Mouse (Mus musculus): ENCODE measurements around the gene Mical2. TPM values are rescaled to one million over a fixed set of nuclear protein-coding genes. Genes with fewer than 3 reads are reported as not detected.

The Mical2 gene
- polyA plus RNA-seq, 1 experiment, result 8.5 TPM

GRCm38 (mm10) chr7:112192778-112193177 is 32.9 kb upstream of the Mical2 start:
- TF ChIP-seq CTCF (IDR thresholded peaks at IDR 0.05; ENCODE audit: low read depth, low read length), result no peak
- TF ChIP-seq POLR2A (IDR thresholded peaks at IDR 0.05; ENCODE audit: borderline replicate concordance, low read depth, low read length), result no peak
- H3K4me1 ChIP-seq (ENCODE audit: control insufficient read depth, insufficient read depth, low read length), result peaks cover 3% of the 10 kb centered on the region
- no peak overlapping the region for H3K4me3 ChIP-seq (ENCODE audit: insufficient read depth, low read length)
- H3K27ac ChIP-seq (ENCODE audit: insufficient read depth, low read depth, low read length), result no peak overlapping the region

GRCm38 (mm10) chr7:112194286-112194685 is 31.4 kb upstream of the Mical2 start:
- TF ChIP-seq CTCF (IDR thresholded peaks at IDR 0.05; ENCODE audit: low read depth, low read length), result no peak
- no peak for TF ChIP-seq POLR2A (IDR thresholded peaks at IDR 0.05; ENCODE audit: borderline replicate concordance, low read depth, low read length)
- no peak overlapping the region for H3K4me3 ChIP-seq (ENCODE audit: insufficient read depth, low read length)

GRCm38 (mm10) chr7:112197461-112197860 is 28.2 kb upstream of the Mical2 start:
- TF ChIP-seq POLR2A (IDR thresholded peaks at IDR 0.05; ENCODE audit: borderline replicate concordance, low read depth, low read length), result no peak
- no peak for TF ChIP-seq CTCF (IDR thresholded peaks at IDR 0.05; ENCODE audit: low read depth, low read length)
- Histone ChIP-seq H3K4me3 (ENCODE audit: insufficient read depth, low read length) (no peak overlapping the region), H3K27ac (ENCODE audit: insufficient read depth, low read depth, low read length) (no peak overlapping the region), H3K4me1 (ENCODE audit: control insufficient read depth, insufficient read depth, low read length) (peaks cover 5% of the 10 kb centered on the region)

More at GRCm38 (mm10) chr7:112194286-112194685, 31.4 kb upstream of the Mical2 start:
- H3K4me1 ChIP-seq (ENCODE audit: control insufficient read depth, insufficient read depth, low read length), result peaks cover 3% of the 10 kb centered on the region
- no peak overlapping the region for H3K27ac ChIP-seq (ENCODE audit: insufficient read depth, low read depth, low read length)

- H3K27ac ChIP-seq (ENCODE audit: insufficient read depth, low read depth, low read length), result no peak overlapping the region
- no peak for TF ChIP-seq POLR2A (IDR thresholded peaks at IDR 0.05; ENCODE audit: borderline replicate concordance, low read depth, low read length)
- H3K4me1 ChIP-seq (ENCODE audit: control insufficient read depth, insufficient read depth, low read length), result peaks cover 8% of the 10 kb centered on the region
- no peak overlapping the region for H3K4me3 ChIP-seq (ENCODE audit: insufficient read depth, low read length)
Measured at GRCm38 (mm10) chr7:112199343-112199742, 26.3 kb upstream of the Mical2 start.

GRCm38 (mm10) chr7:112200761-112201160 is 24.9 kb upstream of the Mical2 start:
- peaks cover 14% of the 10 kb centered on the region for H3K4me1 ChIP-seq (ENCODE audit: control insufficient read depth, insufficient read depth, low read length)
- no peak overlapping the region for H3K27ac ChIP-seq (ENCODE audit: insufficient read depth, low read depth, low read length)
- no peak overlapping the region for H3K4me3 ChIP-seq (ENCODE audit: insufficient read depth, low read length)
- TF ChIP-seq CTCF (IDR thresholded peaks at IDR 0.05; ENCODE audit: low read depth, low read length) (no peak), POLR2A (IDR thresholded peaks at IDR 0.05; ENCODE audit: borderline replicate concordance, low read depth, low read length) (no peak)

DNA sequence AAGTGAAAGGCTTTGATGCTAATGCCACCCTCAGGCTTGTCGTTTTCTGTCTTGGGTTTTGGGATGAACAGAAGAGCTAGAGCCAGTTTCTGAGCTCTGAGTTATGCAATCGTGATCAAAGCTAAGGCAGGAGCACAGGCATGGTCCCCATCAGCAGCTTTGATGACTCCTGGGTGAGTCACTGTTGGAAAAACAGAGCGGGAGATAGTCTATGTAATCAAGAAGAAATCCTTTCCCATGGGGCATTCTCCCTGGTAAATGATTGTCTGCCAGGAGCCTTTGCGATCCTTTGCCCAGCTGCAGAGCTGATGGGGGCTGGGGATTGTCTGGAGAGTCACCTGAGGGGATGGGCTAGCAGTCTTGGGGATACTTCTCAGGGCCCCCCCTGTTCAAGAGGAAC is 23.5 kb upstream of the Mical2 start:
- Histone ChIP-seq H3K4me3 (ENCODE audit: insufficient read depth, low read length) (no peak overlapping the region), H3K4me1 (ENCODE audit: control insufficient read depth, insufficient read depth, low read length) (peaks cover 14% of the 10 kb centered on the region), H3K27ac (ENCODE audit: insufficient read depth, low read depth, low read length) (no peak overlapping the region)
- TF ChIP-seq POLR2A (IDR thresholded peaks at IDR 0.05; ENCODE audit: borderline replicate concordance, low read depth, low read length) (no peak), CTCF (IDR thresholded peaks at IDR 0.05; ENCODE audit: low read depth, low read length) (no peak)

- Histone ChIP-seq H3K27ac (ENCODE audit: insufficient read depth, low read depth, low read length) (no peak overlapping the region), H3K4me3 (ENCODE audit: insufficient read depth, low read length) (no peak overlapping the region), H3K4me1 (ENCODE audit: control insufficient read depth, insufficient read depth, low read length) (peaks cover 11% of the 10 kb centered on the region)
- TF ChIP-seq CTCF (IDR thresholded peaks at IDR 0.05; ENCODE audit: low read depth, low read length), result no peak
- TF ChIP-seq POLR2A (IDR thresholded peaks at IDR 0.05; ENCODE audit: borderline replicate concordance, low read depth, low read length), result no peak
Measured at GRCm38 (mm10) chr7:112202843-112203242, 22.8 kb upstream of the Mical2 start.

DNA sequence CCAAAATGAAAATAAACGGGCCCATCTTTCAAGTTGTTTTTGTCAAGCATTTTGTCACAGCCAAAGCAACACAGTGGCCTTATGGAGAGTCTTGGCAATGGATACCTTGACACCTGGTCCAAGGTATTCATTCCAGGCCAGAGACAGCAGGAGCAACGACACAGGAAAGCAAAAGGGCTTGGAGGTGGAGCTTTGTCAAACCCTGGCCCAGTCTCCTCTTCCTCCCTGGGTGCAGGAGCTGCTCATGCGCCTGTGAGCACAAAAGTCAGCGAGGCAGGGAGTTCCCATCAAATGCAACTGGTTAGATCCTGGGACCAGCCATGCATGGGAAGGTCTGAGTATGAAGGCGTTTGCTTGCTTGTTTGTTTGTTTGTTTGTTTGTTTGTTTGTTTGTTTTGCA is 21.7 kb upstream of the Mical2 start:
- peaks cover 15% of the 10 kb centered on the region for H3K4me1 ChIP-seq (ENCODE audit: control insufficient read depth, insufficient read depth, low read length)
- TF ChIP-seq CTCF (IDR thresholded peaks at IDR 0.05; ENCODE audit: low read depth, low read length) (no peak), POLR2A (IDR thresholded peaks at IDR 0.05; ENCODE audit: borderline replicate concordance, low read depth, low read length) (no peak)
- no peak overlapping the region for H3K27ac ChIP-seq (ENCODE audit: insufficient read depth, low read depth, low read length)
- H3K4me3 ChIP-seq (ENCODE audit: insufficient read depth, low read length), result no peak overlapping the region

GRCm38 (mm10) chr7:112204380-112204963 is 21.2 kb upstream of the Mical2 start:
- TF ChIP-seq POLR2A (IDR thresholded peaks at IDR 0.05; ENCODE audit: borderline replicate concordance, low read depth, low read length), result no peak
- no peak for TF ChIP-seq CTCF (IDR thresholded peaks at IDR 0.05; ENCODE audit: low read depth, low read length)
- no peak overlapping the region for H3K4me3 ChIP-seq (ENCODE audit: insufficient read depth, low read length)
- peaks cover 15% of the 10 kb centered on the region for H3K4me1 ChIP-seq (ENCODE audit: control insufficient read depth, insufficient read depth, low read length)
- H3K27ac ChIP-seq (ENCODE audit: insufficient read depth, low read depth, low read length), result no peak overlapping the region

DNA sequence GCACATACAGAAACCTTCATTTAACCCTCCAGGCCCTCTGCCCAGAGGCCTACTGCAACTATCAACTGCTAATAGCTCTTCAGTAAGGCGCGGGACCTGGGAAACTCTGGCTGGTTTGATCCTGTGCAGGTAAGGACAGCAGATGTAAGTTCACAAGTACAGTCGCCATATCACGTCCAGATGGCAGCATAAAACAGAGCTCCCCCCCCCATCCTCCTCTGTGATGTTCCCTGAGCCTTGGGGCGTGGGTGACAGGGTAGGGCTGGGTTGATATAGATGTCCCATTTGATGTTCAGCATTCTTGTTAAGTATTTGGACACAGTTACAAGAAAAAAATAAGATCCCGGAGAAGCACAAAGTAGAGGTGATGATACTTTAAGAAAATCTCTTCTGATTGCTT is 20.1 kb upstream of the Mical2 start:
- TF ChIP-seq CTCF (IDR thresholded peaks at IDR 0.05; ENCODE audit: low read depth, low read length) (no peak), POLR2A (IDR thresholded peaks at IDR 0.05; ENCODE audit: borderline replicate concordance, low read depth, low read length) (no peak)
- peaks cover 15% of the 10 kb centered on the region for H3K4me1 ChIP-seq (ENCODE audit: control insufficient read depth, insufficient read depth, low read length)
- H3K27ac ChIP-seq (ENCODE audit: insufficient read depth, low read depth, low read length), result no peak overlapping the region
- H3K4me3 ChIP-seq (ENCODE audit: insufficient read depth, low read length), result no peak overlapping the region

DNA sequence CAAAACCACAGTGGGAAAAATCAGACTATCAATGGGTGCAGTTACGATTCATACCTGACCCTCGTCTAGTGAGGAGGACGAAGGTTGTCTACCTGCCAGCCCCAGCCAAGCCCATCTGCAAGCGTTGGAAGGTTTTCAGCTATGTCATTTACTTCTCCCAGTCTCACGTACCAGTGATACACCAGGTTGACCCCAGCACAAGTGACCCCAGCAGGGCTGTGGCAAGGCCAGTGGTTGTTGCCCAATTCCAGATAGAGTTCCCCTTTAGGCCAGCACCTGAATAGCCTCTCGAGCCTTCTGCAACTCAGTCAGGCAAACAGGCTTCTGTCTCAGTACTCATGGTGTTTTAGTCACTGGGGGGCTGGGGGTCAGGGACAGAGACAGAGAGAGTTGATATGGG is 17.9 kb upstream of the Mical2 start:
- Histone ChIP-seq H3K4me3 (ENCODE audit: insufficient read depth, low read length) (no peak overlapping the region), H3K27ac (ENCODE audit: insufficient read depth, low read depth, low read length) (no peak overlapping the region), H3K4me1 (ENCODE audit: control insufficient read depth, insufficient read depth, low read length) (peaks cover 13% of the 10 kb centered on the region)
- TF ChIP-seq POLR2A (IDR thresholded peaks at IDR 0.05; ENCODE audit: borderline replicate concordance, low read depth, low read length), result no peak
- TF ChIP-seq CTCF (IDR thresholded peaks at IDR 0.05; ENCODE audit: low read depth, low read length), result no peak

Measured in bone marrow macrophage, adult 2 months (primary cell).